Mouse (Mus musculus): ENCODE data around the gene Bola1.
"Not testable (repeated sequence)": the region's sequence is repeated elsewhere in the genome, so short reads cannot be mapped to it uniquely, and the experiment has no call there.

Bola1 gene

GRCm38 (mm10) chr3:96180727-96181477 lies 38.6 kb downstream of the Bola1 start, which contains the start of gene Sv2a:
Sv2a (plus strand) TSS chr3:96181151.
- peak; percentile 34 for DNase-seq (ENCODE audit: low spot score)

GRCm38 (mm10) chr3:96179531-96179930 lies 40.0 kb downstream of the Bola1 start:
- DNase-seq (ENCODE audit: low spot score), result no peak

GRCm38 (mm10) chr3:96178902-96179301 lies 40.6 kb downstream of the Bola1 start:
- no peak for DNase-seq (ENCODE audit: low spot score)

DNA sequence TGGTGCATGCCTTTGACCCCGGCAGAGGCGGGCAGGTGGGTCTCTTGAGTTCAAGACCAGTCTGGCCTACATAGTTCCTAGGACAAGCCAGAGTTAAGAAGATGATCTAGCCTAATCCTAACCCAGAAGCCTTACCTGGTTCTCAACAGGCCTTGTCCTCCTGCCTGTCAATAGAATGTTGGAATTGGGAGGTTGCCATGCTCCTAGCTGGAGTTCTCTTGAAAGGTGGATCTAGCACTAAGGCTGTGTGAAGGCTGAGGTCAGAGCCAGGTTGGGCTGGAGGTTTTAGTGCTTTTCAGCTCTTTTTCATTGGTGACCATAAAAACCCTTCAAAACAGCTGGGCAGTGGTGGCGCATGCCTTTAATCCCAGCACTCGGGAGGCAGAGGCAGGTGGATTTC lies 41.1 kb downstream of the Bola1 start:
- no peak for DNase-seq (ENCODE audit: low spot score)

DNA sequence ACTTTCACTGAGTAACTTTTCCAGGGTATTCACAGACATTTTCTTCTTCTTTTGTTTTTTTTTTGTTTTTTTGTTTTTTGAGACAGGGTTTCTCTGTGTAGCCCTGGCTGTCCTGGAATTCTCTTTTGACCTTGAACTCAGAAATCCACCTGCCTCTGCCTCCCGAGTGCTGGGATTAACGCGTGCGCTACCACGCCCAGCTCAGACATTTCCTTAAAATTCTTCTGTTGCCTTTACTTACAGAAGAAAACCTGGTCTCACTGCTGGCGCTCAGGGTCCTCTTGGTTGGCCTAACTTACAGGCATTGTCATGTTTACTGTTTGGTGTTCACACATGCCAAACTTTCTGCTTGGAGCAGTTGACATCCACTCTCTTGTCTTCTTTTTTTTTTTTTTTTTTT lies 44.3 kb downstream of the Bola1 start:
- DNase-seq (ENCODE audit: low spot score), result no peak

- not testable (repeated sequence) for DNase-seq (ENCODE audit: low spot score)
These were observed 45.5 kb downstream of the Bola1 start for GRCm38 (mm10) chr3:96174042-96174441.

- no peak for DNase-seq (ENCODE audit: low spot score)
These were observed 46.3 kb downstream of the Bola1 start for GRCm38 (mm10) chr3:96173185-96173584.

GRCm38 (mm10) chr3:96172197-96173178 lies 47.0 kb downstream of the Bola1 start, which contains the start of gene Sf3b4:
Sf3b4 (plus strand) TSS chr3:96172332.
- DNase-seq (ENCODE audit: low spot score), result peak; percentile 97

DNA sequence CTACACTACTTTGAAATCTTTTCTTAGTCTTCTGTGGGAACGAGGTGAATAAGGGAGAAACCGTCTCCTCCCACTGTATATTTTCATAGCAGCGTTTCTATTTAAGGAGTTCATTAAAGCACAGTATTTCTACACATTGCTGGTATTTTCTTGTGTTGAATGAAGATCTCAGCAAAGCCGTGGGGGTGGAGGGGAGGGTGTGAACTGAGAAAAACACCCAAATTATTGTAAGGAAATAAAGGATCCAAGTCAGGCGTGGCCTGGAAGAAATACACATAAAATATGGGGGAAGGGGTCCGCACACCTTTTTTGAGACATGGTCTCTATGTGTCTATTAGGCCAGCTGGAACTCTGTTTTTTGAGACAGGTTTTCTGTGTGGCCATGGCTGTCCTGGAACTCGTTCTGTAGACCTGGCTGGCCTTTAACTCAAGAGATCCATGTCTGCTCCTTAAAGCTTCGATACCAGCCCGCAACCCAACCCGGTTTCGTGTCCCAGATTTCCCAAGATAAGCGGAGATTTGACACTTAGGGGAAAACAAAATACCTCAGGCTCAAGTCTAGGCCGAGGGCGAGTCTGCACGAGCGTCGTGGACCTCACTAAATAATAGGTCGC lies 47.8 kb downstream of the Bola1 start:
- DNase-seq (ENCODE audit: low spot score), result no peak

DNA sequence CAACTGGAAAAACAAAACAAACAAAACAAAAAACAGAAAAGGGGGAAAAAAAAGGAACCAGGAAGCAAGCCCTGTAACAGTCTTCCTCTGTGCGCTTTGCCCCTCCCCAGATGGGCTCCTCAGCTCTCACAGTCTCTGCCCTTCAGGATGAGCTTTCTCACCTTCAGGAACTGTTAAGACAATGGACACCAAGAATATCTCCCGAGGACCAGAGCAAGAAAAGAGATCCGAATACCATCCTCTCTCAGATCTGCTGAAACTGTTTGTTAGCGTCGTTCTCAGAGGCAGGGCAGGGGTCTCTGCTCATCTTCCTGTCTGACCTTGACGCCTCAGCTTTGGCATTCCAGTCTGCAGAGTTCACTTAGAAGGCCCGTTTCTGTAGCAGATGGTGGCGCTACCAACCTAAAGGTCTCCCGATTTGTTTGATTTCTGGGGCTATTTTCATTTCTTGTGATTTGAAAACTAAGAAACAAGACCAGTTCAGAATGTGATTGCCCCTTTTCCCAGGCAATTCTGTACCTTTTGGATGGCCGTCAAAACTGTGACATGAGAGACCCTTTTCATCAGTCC lies 48.4 kb downstream of the Bola1 start:
- DNase-seq (ENCODE audit: low spot score), result peak; percentile 27

GRCm38 (mm10) chr3:96170276-96170675 lies 49.2 kb downstream of the Bola1 start:
- DNase-seq (ENCODE audit: low spot score), result no peak

DNA sequence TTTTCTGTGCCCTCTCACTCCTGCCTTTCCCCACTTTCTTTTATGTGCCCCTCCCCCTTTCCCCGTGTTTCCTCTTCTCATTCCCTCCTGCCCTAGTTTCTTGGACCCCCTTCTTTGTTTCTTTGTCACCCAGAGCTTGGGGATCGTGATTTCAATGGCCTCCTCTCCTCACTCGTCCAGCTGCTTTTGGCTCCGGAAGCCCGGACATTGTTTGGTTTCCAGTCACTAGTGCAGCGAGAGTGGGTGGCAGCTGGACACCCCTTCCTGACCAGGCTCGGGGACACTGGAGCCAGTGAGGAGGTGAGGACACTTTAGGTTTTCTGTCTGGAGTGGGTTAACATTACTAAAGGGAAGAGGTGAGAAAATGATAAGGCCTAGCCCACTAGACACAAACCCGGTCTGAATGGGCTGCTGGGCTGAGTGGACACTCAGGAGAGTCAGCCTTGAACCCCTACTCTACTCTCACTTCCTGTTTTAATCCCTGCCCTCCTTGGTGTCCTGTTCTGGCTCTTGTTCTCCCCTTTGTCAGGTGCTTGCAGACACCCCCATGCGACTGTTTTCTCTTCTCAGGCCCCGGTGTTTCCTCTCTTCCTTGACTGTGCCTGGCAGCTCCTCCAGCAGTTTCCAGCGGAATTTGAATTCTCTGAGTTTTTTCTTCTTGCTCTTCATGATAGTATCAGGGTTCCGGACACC lies 50.9 kb downstream of the Bola1 start:
- no peak for DNase-seq (ENCODE audit: low spot score)

DNA sequence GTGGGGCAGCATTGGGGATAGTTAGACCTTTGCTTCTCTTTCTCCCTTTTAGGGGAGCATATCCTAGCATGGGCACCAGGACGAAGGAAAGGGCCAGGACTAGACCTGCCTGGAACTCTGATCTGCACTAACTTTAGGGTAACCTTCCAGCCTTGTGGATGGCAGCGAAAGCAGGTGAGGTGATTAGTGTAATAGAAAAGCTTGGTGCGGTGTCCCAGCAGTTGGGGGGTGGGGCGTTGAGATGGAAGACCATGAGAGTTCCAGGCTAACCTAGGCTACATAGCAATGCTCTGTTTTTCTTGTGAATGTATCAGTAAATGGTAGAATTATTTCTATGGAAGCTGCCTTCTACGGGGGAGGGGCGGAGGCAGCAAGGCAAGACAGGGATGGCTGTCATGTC lies 56.5 kb downstream of the Bola1 start:
- no peak for DNase-seq (ENCODE audit: low spot score)

GRCm38 (mm10) chr3:96161869-96162840 lies 57.4 kb downstream of the Bola1 start, which contains the start of gene Mtmr11:
Mtmr11 (plus strand) TSS chr3:96162004.
- DNase-seq (ENCODE audit: low spot score), result peak; percentile 78

GRCm38 (mm10) chr3:96160803-96161516 lies 58.5 kb downstream of the Bola1 start:
- DNase-seq (ENCODE audit: low spot score), result peak; percentile 89

DNA sequence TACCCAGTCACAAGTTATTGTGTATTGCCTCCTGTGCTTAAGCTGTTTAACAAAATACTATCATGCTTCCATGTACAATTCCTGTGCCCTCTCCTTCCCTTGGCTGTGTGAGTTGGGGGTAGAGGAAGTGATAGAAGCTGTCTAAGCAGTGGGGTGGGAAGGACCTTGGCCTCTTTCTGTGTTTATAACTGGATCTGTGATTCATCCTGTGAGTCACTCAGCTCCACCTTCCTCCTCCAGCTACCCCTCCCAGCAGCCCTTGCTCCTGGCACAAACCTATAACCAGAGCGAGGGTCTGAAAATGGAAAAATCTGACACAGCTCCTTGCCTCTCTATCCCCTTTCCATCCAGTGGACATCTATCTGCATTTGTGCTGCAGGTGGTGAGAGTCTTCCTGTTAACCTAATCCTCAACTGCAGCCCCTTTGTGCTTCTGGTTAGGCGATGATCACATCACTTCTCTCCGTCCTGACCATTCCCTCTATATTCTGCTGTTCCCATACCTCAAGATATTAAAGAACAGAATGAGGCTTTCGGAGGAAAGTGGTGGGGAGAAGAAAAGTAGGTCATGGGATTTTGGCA lies 59.2 kb downstream of the Bola1 start:
- DNase-seq (ENCODE audit: low spot score), result peak; percentile 77

DNA sequence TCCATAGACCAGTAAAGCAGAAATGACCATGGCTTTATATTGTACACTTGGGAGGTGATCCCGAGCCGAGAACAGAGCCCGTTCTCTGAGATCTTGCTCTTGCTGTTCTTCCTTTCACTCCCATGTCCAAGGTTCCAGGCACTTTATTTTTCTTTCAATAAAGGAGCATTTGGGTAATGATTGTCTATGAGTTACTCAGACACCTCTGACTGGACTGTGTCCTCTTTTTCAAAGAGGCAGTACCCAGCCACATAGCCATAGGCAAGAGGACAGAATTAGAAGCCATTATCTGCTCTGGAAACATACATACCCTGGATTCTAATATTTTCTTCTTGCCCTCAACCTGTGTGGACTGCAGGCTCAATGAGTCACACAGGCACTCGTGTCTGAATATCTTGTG lies 59.7 kb downstream of the Bola1 start:
- no peak for DNase-seq (ENCODE audit: low spot score)

DNA sequence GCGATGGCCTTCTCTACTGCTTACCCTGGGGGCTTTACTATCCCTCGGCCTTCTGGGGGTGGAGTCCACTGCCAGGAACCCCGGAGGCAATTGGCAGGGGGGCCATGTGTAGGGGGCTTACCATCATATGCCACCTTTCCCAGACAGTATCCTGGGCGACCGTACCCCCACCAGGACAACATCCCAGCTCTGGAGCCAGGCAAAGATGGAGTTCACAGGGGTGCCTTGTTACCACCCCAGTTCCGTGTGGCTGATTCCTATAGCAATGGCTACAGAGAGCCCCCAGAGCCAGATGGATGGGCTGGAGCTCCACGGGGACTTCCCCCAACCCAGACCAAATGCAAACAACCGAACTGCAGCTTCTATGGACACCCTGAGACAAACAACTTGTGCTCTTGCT lies 64.0 kb downstream of the Bola1 start:
- no peak for DNase-seq (ENCODE audit: low spot score)

- no peak for DNase-seq (ENCODE audit: low spot score)
These were observed 66.9 kb downstream of the Bola1 start for GRCm38 (mm10) chr3:96152611-96153010.
